Mouse (Mus musculus): ENCODE measurements at regions not wholly inside any gene's neighbourhood (a gene's known extent, or its start where the extent isn't known, plus 50 kb on each side); places are given as distances from the start of the nearest gene placed in this dataset.

DNA sequence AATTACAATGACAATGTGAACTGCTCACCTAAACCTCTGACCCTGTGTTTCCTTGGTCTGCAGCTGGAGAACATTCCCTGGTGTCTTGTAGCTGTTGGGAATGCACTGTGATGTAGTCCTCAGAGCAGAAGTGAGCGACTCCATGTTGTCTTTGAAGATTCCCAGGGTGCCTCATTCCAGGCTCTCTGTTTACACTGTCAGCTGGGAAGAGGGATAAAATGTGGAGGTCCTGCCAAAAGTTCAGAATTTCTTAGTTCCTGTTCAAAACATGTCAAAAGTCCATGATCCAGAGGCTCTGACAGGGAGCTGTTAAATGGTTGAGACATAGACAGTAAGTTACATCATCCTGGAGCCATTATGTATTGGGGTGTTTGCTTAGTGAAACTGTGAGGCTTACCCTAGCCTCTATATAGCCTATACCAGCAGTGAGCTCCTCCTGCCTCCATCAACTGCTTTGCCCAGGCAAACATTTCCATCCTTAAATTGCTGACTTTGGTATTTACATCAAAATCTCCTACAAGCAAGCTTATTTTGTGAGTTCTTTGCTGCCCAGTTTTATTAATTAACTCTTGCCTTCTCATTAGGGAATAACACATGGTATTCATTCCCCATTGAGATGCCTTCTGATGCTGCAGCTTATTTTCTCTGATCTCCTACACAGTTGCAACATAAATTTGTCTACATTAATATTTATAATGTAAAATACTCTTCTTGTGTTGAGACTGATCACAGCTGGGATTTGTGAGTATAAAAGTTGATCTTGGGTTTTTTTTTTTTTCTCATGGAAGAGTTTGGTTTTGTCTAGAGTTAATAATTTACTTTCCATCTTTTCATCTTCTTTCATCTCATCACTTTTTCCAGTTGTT, 1170.2 kb downstream of the Sorcs3 start:
- DNase-seq (ENCODE audit: low spot score in 2 of 2): no peak

DNA sequence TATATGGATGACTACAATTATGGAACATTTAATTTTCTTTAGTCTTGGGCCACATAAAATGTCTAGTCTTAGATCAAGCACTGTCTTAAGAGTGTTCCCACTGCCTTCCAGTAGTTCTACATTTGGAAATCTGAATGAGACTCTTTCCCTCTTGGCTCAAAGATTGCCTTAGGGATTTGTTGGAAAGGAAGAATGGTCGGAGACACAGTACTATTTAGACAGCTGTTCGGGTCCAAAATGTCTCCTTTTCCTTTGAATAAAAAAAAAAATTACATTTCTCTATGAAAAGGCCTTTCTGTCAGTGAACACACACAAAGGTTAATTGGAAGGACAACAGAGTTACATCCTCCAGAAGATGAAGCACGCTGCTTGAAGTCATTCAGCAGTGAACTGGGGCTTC, 1173.8 kb downstream of the Sorcs3 start:
- DNase-seq (ENCODE audit: low spot score in 2 of 2): no peak

DNA sequence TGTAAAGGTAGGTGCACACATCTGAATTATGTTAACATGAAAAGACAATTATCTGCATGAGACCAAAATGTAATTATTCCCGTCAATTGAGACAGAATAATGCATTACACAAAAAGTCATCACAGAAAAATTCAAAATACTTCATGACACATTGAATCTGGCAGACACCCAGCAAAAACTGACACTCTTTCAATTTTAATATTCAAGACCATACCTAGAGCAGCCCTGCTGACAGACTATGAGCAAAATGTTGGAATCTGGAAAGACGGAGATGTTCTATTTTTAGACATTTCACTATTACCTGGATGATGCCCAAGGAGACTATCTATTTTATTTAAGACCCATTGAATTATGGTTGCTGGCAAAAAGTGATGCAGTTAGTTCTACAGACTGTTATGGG, 1190.4 kb downstream of the Sorcs3 start:
- DNase-seq (ENCODE audit: low spot score in 2 of 2): no peak

DNA sequence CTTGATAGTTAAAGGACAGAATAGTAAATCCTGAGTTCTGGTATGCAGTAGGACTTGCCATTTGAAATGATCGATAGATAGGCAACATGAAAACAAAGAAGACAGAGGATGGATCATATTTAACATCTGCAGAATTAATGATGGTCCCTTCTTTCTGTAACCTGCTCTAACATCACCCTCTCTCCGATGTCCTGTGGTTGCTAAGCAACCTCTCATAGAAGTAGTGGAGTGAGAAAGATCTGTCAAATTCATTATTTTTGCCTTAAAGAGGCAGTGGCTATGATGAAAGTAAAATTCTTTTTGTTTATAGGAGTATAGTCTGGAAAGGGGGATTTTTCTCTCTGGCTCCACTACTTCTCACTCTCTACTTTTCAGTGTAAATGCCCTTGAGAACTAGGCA, 1209.5 kb downstream of the Sorcs3 start:
- DNase-seq (ENCODE audit: low spot score in 2 of 2): no peak

DNA sequence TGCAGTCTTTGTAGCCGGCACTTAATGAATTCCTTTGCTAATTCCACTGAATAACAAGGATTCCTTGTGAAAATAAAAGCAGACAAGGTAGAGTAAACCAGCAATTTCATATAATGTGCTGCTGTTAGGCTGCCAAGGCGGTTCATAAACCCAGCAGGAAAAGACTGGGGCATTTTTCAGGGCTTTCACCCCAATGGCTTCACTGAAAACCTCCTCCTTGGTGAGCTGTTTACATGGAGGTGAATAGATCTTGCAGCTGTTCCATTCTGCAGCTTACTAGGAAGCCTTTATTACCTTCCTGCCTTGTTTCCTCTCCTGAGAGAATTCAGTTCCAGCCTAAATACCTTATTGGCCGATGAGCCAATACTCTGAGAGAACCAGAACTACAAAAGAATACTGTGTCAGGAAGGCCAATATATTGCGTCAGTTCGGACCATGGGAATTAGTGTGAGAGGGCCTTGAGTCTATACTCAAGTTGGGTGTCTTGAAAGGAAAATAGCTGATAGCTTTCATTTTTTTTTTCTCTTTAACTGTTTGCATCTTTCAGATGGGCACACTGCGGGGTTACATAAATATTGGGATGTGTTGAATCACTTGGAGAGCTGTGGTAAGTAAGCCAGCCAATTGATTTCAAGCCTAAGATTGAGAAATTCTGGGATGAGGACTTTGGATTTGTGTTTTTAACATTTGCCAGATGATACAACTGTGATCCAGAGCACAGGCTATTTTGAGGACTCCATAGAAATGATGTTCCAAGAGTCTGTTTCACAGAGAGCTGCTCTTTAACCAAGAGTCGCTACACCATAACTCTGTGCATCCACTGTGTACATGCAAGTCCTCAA, 1217.5 kb downstream of the Sorcs3 start:
- DNase-seq (ENCODE audit: low spot score in 2 of 2): no peak

All from cerebellum, postnatal 4 days (tissue).